Mouse (Mus musculus) gastrocnemius, postnatal 14 days (tissue): ENCODE results near the gene Ldhc. TPM values are rescaled to one million over a fixed set of nuclear protein-coding genes. Genes with fewer than 3 reads are reported as not detected.
"Not testable (repeated sequence)": the region's sequence is repeated elsewhere in the genome, so short reads cannot be mapped to it uniquely, and the experiment has no call there.

Experiments
- DNase-seq: peaks from one replicate; pipeline ENCODE4 v3.0.0; 2021; ENCODE audit warnings: mixed read lengths
- intact Hi-C: fragments of 180-260 bp; cut with DNase I; formaldehyde crosslinking; loops from one replicate; pipeline ENCODE4 v1.15.1; 2025; ENCODE audit warnings: low total_unique reads
- long read RNA-seq, 2 experiments: library from polyadenylated mRNA; stranded (forward); transcript quantifications; one replicate each; pipeline ENCODE4 v2.0.0; 2021
- total RNA-seq, 2 experiments: library from RNA; stranded (reverse); gene quantifications; 2 replicates each; pipeline ENCODE4 v1.2.3; 2021

Gene Ldhc
- total RNA-seq: not detected
- long read RNA-seq, experiment 1: 0 reads
- long read RNA-seq, experiment 2: 0 reads

GRCm38 (mm10) chr7:46860996-46861395, at the start of gene Ldhc:
Gene Ldhc, plus strand, starts transcription at chr7:46861203.
- no peak for DNase-seq
- intact Hi-C loops: no loop called here

GRCm38 (mm10) chr7:46814012-46814411, 47.0 kb upstream of the Ldhc start:
- intact Hi-C loops: loop anchor here (10.0 kb wide), 1 partner anchor 81 kb away; no protein-coding TSS in a partner anchor
- DNase-seq: no peak

GRCm38 (mm10) chr7:46820876-46821632, 39.9 kb upstream of the Ldhc start:
- intact Hi-C loops: not testable (repeated sequence)

GRCm38 (mm10) chr7:46827046-46827802, 33.8 kb upstream of the Ldhc start:
- intact Hi-C loops: no loop called here

More at GRCm38 (mm10) chr7:46820876-46821632, 39.9 kb upstream of the Ldhc start:
- DNase-seq: not testable (repeated sequence)

GRCm38 (mm10) chr7:46827803-46828184, 33.2 kb upstream of the Ldhc start:
- no peak for DNase-seq
- intact Hi-C loops: no loop called here

More at GRCm38 (mm10) chr7:46827046-46827802, 33.8 kb upstream of the Ldhc start:
- peak; percentile 31 for DNase-seq

GRCm38 (mm10) chr7:46829911-46830310, 31.1 kb upstream of the Ldhc start:
- peak; percentile 41 for DNase-seq
- intact Hi-C loops: no loop called here

- DNase-seq: no peak
- intact Hi-C loops: no loop called here
Measured at GRCm38 (mm10) chr7:46830799-46831590, 30.0 kb upstream of the Ldhc start.

- intact Hi-C loops: no loop called here
- DNase-seq: no peak
Measured at GRCm38 (mm10) chr7:46831693-46832092, 29.3 kb upstream of the Ldhc start.

GRCm38 (mm10) chr7:46832112-46832810, 28.7 kb upstream of the Ldhc start:
- intact Hi-C loops, DNase-seq: not testable (repeated sequence)

GRCm38 (mm10) chr7:46833266-46833665, 27.7 kb upstream of the Ldhc start:
- intact Hi-C loops: no loop called here
- no peak for DNase-seq

GRCm38 (mm10) chr7:46833670-46834255, 27.2 kb upstream of the Ldhc start:
- no peak for DNase-seq
- intact Hi-C loops: no loop called here

- no peak for DNase-seq
- intact Hi-C loops: no loop called here
Measured at GRCm38 (mm10) chr7:46834994-46835610, 25.9 kb upstream of the Ldhc start.

- no peak for DNase-seq
- intact Hi-C loops: no loop called here
Measured at GRCm38 (mm10) chr7:46836357-46836756, 24.6 kb upstream of the Ldhc start.

- no peak for DNase-seq
- intact Hi-C loops: no loop called here
Measured at GRCm38 (mm10) chr7:46837073-46837472, 23.9 kb upstream of the Ldhc start.

GRCm38 (mm10) chr7:46838104-46838671, 22.8 kb upstream of the Ldhc start:
- DNase-seq: peak; percentile 66

GRCm38 (mm10) chr7:46838891-46839302, 22.1 kb upstream of the Ldhc start:
- intact Hi-C loops: no loop called here
- peak; percentile 85 for DNase-seq

More at GRCm38 (mm10) chr7:46838104-46838671, 22.8 kb upstream of the Ldhc start:
- intact Hi-C loops: no loop called here

- no peak for DNase-seq
- intact Hi-C loops: no loop called here
Measured at GRCm38 (mm10) chr7:46839446-46839845, 21.6 kb upstream of the Ldhc start.

GRCm38 (mm10) chr7:46839861-46840260, 21.1 kb upstream of the Ldhc start:
- intact Hi-C loops: no loop called here
- no peak for DNase-seq
